20 mouse cellular contexts compared by ENCODE assay signal in the genomic region with DNA sequence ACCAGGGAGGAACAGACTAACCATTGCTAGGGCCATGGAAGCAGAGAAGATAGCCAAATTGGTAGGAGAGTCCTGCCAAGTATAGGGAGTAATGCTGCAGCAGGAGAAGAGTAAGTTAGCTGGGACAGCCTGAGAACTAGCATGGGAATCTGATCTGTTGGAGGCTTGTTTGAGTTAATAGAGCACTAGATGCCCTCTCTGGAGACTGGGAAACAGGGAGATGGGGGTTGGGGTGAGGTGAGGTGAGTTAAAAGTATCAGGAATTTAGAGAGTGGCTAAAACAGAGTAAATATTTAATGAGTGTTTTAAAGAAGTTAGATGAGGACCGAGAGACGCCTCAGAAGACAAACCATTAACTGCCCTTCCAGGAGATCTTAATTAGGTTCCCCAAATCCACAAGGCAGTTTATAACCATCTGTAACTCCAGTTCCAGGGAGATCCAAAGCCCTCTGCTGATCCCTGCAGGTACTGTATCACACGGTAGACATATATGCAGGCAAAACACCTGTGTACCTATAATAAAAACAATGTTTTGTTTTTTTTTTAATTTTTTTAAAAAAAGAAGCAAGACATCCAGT. TPM values are rescaled to one million over a fixed set of nuclear protein-coding genes. Genes with fewer than 3 reads are reported as not detected.
"Had no signal": no experiment of that assay in that cellular context is flagged by ENCODE, and none has a peak within 500 bp of the region (broad histone marks: within the 10 kb centered on the region; RNA-seq: fewer than 3 reads in every experiment).

No protein-coding gene starts in this region.

- H3K27ac ChIP-seq: intestine, embryonic 15.5 days; left cerebral cortex, adult 2 months; limb, embryonic 12.5 days; liver, embryonic 13.5 days; lung, embryonic 15.5 days; macrophage; midbrain, embryonic 12.5 days; neural tube, embryonic 13.5 days; stomach, postnatal 0 days had no signal

- H3K4me1 ChIP-seq: intestine, embryonic 15.5 days; limb, embryonic 12.5 days; liver, embryonic 13.5 days; lung, embryonic 15.5 days; megakaryocyte, embryonic 14.5 days; midbrain, embryonic 12.5 days; neural tube, embryonic 13.5 days had no signal

- H3K4me2 ChIP-seq: intestine, embryonic 15.5 days; limb, embryonic 12.5 days; liver, embryonic 13.5 days; lung, embryonic 15.5 days; midbrain, embryonic 12.5 days; neural tube, embryonic 13.5 days had no signal

- ATAC-seq: intestine, embryonic 15.5 days; liver, postnatal 0 days; midbrain, embryonic 16.5 days had no signal

- DNase-seq: liver; liver, embryonic 13.5 days; liver, postnatal 0 days; lung, postnatal 14 days; retina, postnatal 1 day; right cerebral cortex, postnatal 25 days had no signal

- H3K4me3 ChIP-seq: intestine, embryonic 15.5 days; left cerebral cortex, adult 2 months; limb, embryonic 12.5 days; liver, embryonic 13.5 days; lung, embryonic 15.5 days; megakaryocyte, embryonic 14.5 days; midbrain, embryonic 12.5 days; neural tube, embryonic 13.5 days had no signal

- H3K36me3 ChIP-seq: intestine, embryonic 15.5 days; limb, embryonic 12.5 days; liver, embryonic 13.5 days; lung, embryonic 15.5 days; midbrain, embryonic 12.5 days; neural tube, embryonic 13.5 days had no signal

- H3K9ac ChIP-seq: intestine, embryonic 15.5 days; limb, embryonic 12.5 days; liver, embryonic 13.5 days; liver, postnatal 0 days; lung, embryonic 15.5 days; midbrain, embryonic 12.5 days; neural tube, embryonic 13.5 days had no signal

- H3K9me3 ChIP-seq: intestine, embryonic 15.5 days; limb, embryonic 12.5 days; liver, embryonic 13.5 days; lung, embryonic 15.5 days; megakaryocyte, embryonic 14.5 days; midbrain, embryonic 12.5 days; neural tube, embryonic 13.5 days had no signal

- H3K27me3 ChIP-seq: intestine, embryonic 15.5 days; limb, embryonic 12.5 days; liver, embryonic 13.5 days; lung, embryonic 15.5 days; megakaryocyte, embryonic 14.5 days; midbrain, embryonic 12.5 days; neural tube, embryonic 13.5 days had no signal

RNA-seq across cellular contexts. Expression of a gene that starts 12.2 kb away (rescaled TPM):
- total RNA-seq: layer of hippocampus, postnatal 25 days; left cerebral cortex, adult 2 months; left cerebral cortex, postnatal 14 days had no signal
- polyA plus RNA-seq: large intestine, adult 2 months; limb, embryonic 12.5 days; macrophage; midbrain, embryonic 12.5 days; midbrain, embryonic 16.5 days; neural tube, embryonic 13.5 days; small intestine, adult 2 months had no signal

RNA-seq across cellular contexts. Expression of a gene that starts 40.5 kb away (rescaled TPM):
- total RNA-seq: layer of hippocampus, postnatal 25 days; left cerebral cortex, adult 2 months; left cerebral cortex, postnatal 14 days had no signal
- polyA plus RNA-seq: intestine, embryonic 15.5 days; large intestine, adult 2 months; limb, embryonic 12.5 days; liver, embryonic 13.5 days; macrophage; midbrain, embryonic 12.5 days; midbrain, embryonic 16.5 days; neural tube, embryonic 13.5 days; small intestine, adult 2 months; stomach, postnatal 0 days had no signal
